Mouse (Mus musculus): ENCODE measurements at regions not wholly inside any gene's neighbourhood (a gene's known extent, or its start where the extent isn't known, plus 50 kb on each side); places are given as distances from the start of the nearest gene placed in this dataset.

DNA sequence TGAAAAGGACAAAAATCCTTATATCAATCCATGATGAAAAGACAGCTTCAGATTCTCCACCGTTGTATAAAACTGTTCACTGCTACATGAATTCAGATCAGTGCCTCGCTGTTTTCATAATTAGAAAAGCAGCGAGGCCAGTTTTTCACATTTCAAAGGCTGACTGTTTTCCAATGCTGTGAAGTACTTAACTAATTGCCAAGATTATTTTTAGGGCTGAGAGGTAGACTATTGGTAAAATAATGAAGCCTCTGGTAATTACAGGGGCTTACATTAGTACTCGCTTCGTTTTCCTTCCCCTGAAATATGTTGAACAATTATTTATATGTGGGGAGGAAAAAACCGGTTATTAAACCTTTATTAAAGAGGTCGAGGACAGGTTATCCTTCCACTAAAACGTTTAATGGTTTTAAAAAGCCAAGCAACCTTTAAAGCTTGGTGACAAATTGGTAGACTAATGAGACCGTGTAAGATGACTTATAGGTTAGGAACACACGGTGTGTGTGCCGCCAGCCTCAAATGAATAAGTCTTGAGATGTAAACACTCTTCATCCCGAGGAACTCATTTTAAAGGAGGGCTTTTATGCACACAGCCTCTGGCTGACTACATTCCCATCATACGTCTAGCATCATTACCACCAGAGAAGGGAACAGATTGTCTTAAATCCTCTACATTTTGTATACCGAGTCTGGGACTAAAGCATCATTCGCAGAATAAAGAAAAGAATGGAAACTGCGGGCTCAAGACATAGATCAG lies 465.7 kb downstream of the Galc start:
- H3K27ac ChIP-seq (replicated peaks), result no peak overlapping the region
- no peak overlapping the region for H3K9ac ChIP-seq
- H3K4me3 ChIP-seq, result no peak overlapping the region
- no peak for ATAC-seq (ENCODE audit: extremely low read depth, insufficient number of reproducible peaks, low FRiP score, low TSS enrichment)
- no peaks in the 10 kb centered on the region for H3K9me3 ChIP-seq
- H3K27me3 ChIP-seq (replicated peaks), result no peaks in the 10 kb centered on the region
- 77% methylated on average over 16 of the region's 16 CpGs for WGBS
- no peak overlapping the region for H3K4me2 ChIP-seq
- no peaks in the 10 kb centered on the region for H3K36me3 ChIP-seq
- no peaks in the 10 kb centered on the region for H3K4me1 ChIP-seq

GRCm38 (mm10) chr12:97783476-97783875 lies 475.8 kb downstream of the Galc start:
- ATAC-seq (ENCODE audit: extremely low read depth, insufficient number of reproducible peaks, low FRiP score, low TSS enrichment), result no peak
- WGBS, result 78% methylated on average over 3 of the region's 3 CpGs
- no peak overlapping the region for H3K27ac ChIP-seq (replicated peaks)

GRCm38 (mm10) chr12:97759116-97759515 lies 500.1 kb downstream of the Galc start:
- H3K9me3 ChIP-seq, result no peaks in the 10 kb centered on the region
- H3K4me2 ChIP-seq, result no peak overlapping the region
- 68% methylated on average over 3 of the region's 3 CpGs for WGBS
- H3K9ac ChIP-seq, result no peak overlapping the region
- H3K27me3 ChIP-seq (replicated peaks), result no peaks in the 10 kb centered on the region
- H3K4me1 ChIP-seq, result no peaks in the 10 kb centered on the region
- no peak overlapping the region for H3K27ac ChIP-seq (replicated peaks)
- no peaks in the 10 kb centered on the region for H3K36me3 ChIP-seq
- H3K4me3 ChIP-seq, result no peak overlapping the region
- no peak for ATAC-seq (ENCODE audit: extremely low read depth, insufficient number of reproducible peaks, low FRiP score, low TSS enrichment)

More at GRCm38 (mm10) chr12:97783476-97783875, 475.8 kb downstream of the Galc start:
- Histone ChIP-seq H3K4me2 (no peak overlapping the region), H3K36me3 (no peaks in the 10 kb centered on the region), H3K4me3 (no peak overlapping the region), H3K4me1 (no peaks in the 10 kb centered on the region), H3K9me3 (no peaks in the 10 kb centered on the region), H3K9ac (no peak overlapping the region), H3K27me3 (replicated peaks) (no peaks in the 10 kb centered on the region)

DNA sequence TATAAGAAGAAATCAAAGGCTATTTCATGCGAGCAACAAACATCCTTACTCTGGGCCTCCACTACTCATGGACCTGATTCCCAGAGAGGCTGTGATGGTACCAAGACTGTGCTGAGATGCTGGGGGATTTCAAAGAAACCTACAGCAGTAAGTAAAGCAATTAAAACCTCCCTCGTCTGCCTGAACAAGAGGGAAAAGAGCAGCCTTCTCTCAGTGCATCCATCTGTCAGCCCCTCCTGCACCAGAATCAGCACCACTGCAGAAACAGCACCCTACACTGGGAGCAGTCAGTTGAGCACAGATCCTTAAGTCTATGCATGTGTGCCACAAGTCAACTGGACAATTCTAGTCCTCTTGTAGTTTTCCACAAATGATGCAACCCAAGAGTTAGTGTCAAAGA lies 500.6 kb downstream of the Galc start:
- no peaks in the 10 kb centered on the region for H3K27me3 ChIP-seq (replicated peaks)
- no peak overlapping the region for H3K27ac ChIP-seq (replicated peaks)
- no peaks in the 10 kb centered on the region for H3K36me3 ChIP-seq
- no peak overlapping the region for H3K4me2 ChIP-seq
- H3K9ac ChIP-seq, result no peak overlapping the region
- H3K4me3 ChIP-seq, result no peak overlapping the region
- WGBS, result 55% methylated on average over 2 of the region's 2 CpGs
- no peak for ATAC-seq (ENCODE audit: extremely low read depth, insufficient number of reproducible peaks, low FRiP score, low TSS enrichment)
- no peaks in the 10 kb centered on the region for H3K9me3 ChIP-seq
- H3K4me1 ChIP-seq, result no peaks in the 10 kb centered on the region

GRCm38 (mm10) chr12:97750166-97750565 lies 509.1 kb downstream of the Galc start:
- H3K27ac ChIP-seq (replicated peaks), result no peak overlapping the region
- no peaks in the 10 kb centered on the region for H3K9me3 ChIP-seq
- no peaks in the 10 kb centered on the region for H3K36me3 ChIP-seq
- no peak overlapping the region for H3K4me3 ChIP-seq
- no peak overlapping the region for H3K9ac ChIP-seq
- H3K27me3 ChIP-seq (replicated peaks), result no peaks in the 10 kb centered on the region
- no peaks in the 10 kb centered on the region for H3K4me1 ChIP-seq
- H3K4me2 ChIP-seq, result no peak overlapping the region
- 45% methylated on average over 2 of the region's 2 CpGs for WGBS
- no peak for ATAC-seq (ENCODE audit: extremely low read depth, insufficient number of reproducible peaks, low FRiP score, low TSS enrichment)

DNA sequence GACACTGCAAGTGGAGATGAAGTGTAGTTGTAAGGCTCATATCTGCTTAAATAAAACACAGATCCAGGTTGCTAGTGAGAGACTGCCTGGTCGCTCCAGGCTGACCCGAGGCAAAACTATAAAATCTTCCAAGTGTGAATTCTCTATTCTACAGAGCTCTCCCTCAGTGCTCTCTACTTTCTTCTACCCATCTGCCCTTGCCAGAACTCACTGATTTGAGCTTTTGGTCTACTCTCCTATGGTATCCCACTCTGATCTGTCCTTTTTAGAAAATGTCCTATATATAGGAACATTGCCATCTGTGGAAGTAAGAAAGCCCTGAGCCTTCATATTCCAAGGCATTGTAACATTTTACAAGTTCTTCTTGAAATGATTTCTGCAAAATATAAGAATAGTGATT lies 518.3 kb downstream of the Galc start:
- no peaks in the 10 kb centered on the region for H3K27me3 ChIP-seq (replicated peaks)
- H3K9ac ChIP-seq, result no peak overlapping the region
- no peaks in the 10 kb centered on the region for H3K4me1 ChIP-seq
- H3K9me3 ChIP-seq, result no peaks in the 10 kb centered on the region
- no peak for ATAC-seq (ENCODE audit: extremely low read depth, insufficient number of reproducible peaks, low FRiP score, low TSS enrichment)
- no peak overlapping the region for H3K4me2 ChIP-seq
- no peak overlapping the region for H3K4me3 ChIP-seq
- no peak overlapping the region for H3K27ac ChIP-seq (replicated peaks)
- H3K36me3 ChIP-seq, result no peaks in the 10 kb centered on the region
- WGBS, result 66% methylated on average over 2 of the region's 2 CpGs

DNA sequence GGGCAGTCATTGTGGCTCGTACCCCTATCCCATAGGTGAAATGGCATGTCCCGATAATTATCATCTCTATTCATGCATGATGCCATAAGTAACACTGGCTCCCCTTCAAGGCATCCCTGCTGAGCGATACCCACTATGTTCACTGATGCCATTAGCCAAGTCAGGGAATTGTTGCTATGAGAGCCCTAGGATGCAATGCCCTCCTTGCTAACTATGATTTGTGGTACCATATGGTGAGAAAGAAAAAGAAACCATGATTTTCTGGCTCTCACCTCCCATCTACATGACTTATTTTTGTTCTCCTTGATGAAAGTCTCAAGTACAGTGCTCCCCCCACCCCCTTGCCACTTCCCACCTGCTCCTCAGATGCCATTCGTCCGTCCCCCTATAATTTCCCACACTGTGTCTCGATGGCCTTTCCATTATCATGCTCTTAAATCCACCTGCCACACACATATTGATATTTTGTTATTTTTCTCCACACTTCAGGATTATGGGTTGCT lies 527.1 kb downstream of the Galc start:
- H3K27ac ChIP-seq (replicated peaks), result no peak overlapping the region
- no peaks in the 10 kb centered on the region for H3K36me3 ChIP-seq
- ATAC-seq (ENCODE audit: extremely low read depth, insufficient number of reproducible peaks, low FRiP score, low TSS enrichment), result no peak
- no peak overlapping the region for H3K4me3 ChIP-seq
- 80% methylated on average over 6 of the region's 6 CpGs for WGBS
- no peaks in the 10 kb centered on the region for H3K9me3 ChIP-seq
- no peaks in the 10 kb centered on the region for H3K27me3 ChIP-seq (replicated peaks)
- no peaks in the 10 kb centered on the region for H3K4me1 ChIP-seq
- H3K9ac ChIP-seq, result no peak overlapping the region
- H3K4me2 ChIP-seq, result no peak overlapping the region

GRCm38 (mm10) chr12:97720554-97720953 lies 538.7 kb downstream of the Galc start:
- no peak overlapping the region for H3K4me3 ChIP-seq
- H3K9me3 ChIP-seq, result peaks cover 8% of the 10 kb centered on the region
- H3K4me2 ChIP-seq, result no peak overlapping the region
- H3K4me1 ChIP-seq, result no peaks in the 10 kb centered on the region
- no peaks in the 10 kb centered on the region for H3K27me3 ChIP-seq (replicated peaks)
- H3K9ac ChIP-seq, result no peak overlapping the region
- no peaks in the 10 kb centered on the region for H3K36me3 ChIP-seq
- ATAC-seq (ENCODE audit: extremely low read depth, insufficient number of reproducible peaks, low FRiP score, low TSS enrichment), result no peak
- WGBS, result 51% methylated on average over 3 of the region's 3 CpGs
- no peak overlapping the region for H3K27ac ChIP-seq (replicated peaks)

GRCm38 (mm10) chr12:97717812-97718211 lies 541.4 kb downstream of the Galc start:
- no peak overlapping the region for H3K4me2 ChIP-seq
- 75% methylated on average over 5 of the region's 5 CpGs for WGBS

More at GRCm38 (mm10) chr12:97717812-97718211, 541.4 kb downstream of the Galc start:
- Histone ChIP-seq H3K27me3 (replicated peaks) (no peaks in the 10 kb centered on the region), H3K36me3 (no peaks in the 10 kb centered on the region), H3K27ac (replicated peaks) (no peak overlapping the region), H3K4me3 (no peak overlapping the region), H3K4me1 (no peaks in the 10 kb centered on the region), H3K9me3 (peaks cover 8% of the 10 kb centered on the region), H3K9ac (no peak overlapping the region)
- ATAC-seq (ENCODE audit: extremely low read depth, insufficient number of reproducible peaks, low FRiP score, low TSS enrichment), result no peak

Measured in heart, embryonic 13.5 days (tissue).